Mouse (Mus musculus) c-Kit-positive CD71-negative TER-119-negative erythroid progenitor cells, embryonic 14.5 days (primary cell): ENCODE data around the gene Thumpd2.

Experiments
- DNase-seq: peaks from one replicate; pipeline ENCODE4 v3.0.0-alpha.2; 2013; ENCODE audit warnings: low read depth

Thumpd2 gene

GRCm38 (mm10) chr17:81064979-81065311 is at the start of gene Thumpd2:
Gene Thumpd2, minus strand, starts transcription at chr17:81065082.
- DNase-seq = peak; percentile 76

- peak; percentile 14 for DNase-seq
These were observed 39.4 kb upstream of the Thumpd2 start for GRCm38 (mm10) chr17:81104237-81104636.

GRCm38 (mm10) chr17:81102866-81103265 is 38.0 kb upstream of the Thumpd2 start:
- no peak for DNase-seq

GRCm38 (mm10) chr17:81098444-81098843 is 33.6 kb upstream of the Thumpd2 start:
- no peak for DNase-seq

- no peak for DNase-seq
These were observed 31.6 kb upstream of the Thumpd2 start for GRCm38 (mm10) chr17:81096490-81096889.

- DNase-seq = no peak
These were observed 27.9 kb upstream of the Thumpd2 start for GRCm38 (mm10) chr17:81092794-81093193.

GRCm38 (mm10) chr17:81088866-81089265 is 24.0 kb upstream of the Thumpd2 start:
- no peak for DNase-seq

- no peak for DNase-seq
These were observed 22.9 kb upstream of the Thumpd2 start for GRCm38 (mm10) chr17:81087735-81088134.

- DNase-seq = peak; percentile 16
These were observed 453 bp downstream of the Thumpd2 start for GRCm38 (mm10) chr17:81064279-81064978.

- no peak for DNase-seq
These were observed 1.5 kb downstream of the Thumpd2 start for GRCm38 (mm10) chr17:81063346-81063745.

- DNase-seq = no peak
These were observed 2.5 kb downstream of the Thumpd2 start for GRCm38 (mm10) chr17:81062349-81062871.

GRCm38 (mm10) chr17:81056796-81057381 is 8.0 kb downstream of the Thumpd2 start:
- no peak for DNase-seq

- no peak for DNase-seq
These were observed 8.8 kb downstream of the Thumpd2 start for GRCm38 (mm10) chr17:81056035-81056434.

- no peak for DNase-seq
These were observed 9.4 kb downstream of the Thumpd2 start for GRCm38 (mm10) chr17:81055522-81055921.

GRCm38 (mm10) chr17:81053274-81053673 is 11.6 kb downstream of the Thumpd2 start:
- DNase-seq = no peak

- no peak for DNase-seq
These were observed 16.8 kb downstream of the Thumpd2 start for GRCm38 (mm10) chr17:81047930-81048564.

- no peak for DNase-seq
These were observed 19.2 kb downstream of the Thumpd2 start for GRCm38 (mm10) chr17:81045525-81046150.

- no peak for DNase-seq
These were observed 19.8 kb downstream of the Thumpd2 start for GRCm38 (mm10) chr17:81045115-81045514.

- DNase-seq = no peak
These were observed 20.5 kb downstream of the Thumpd2 start for GRCm38 (mm10) chr17:81044356-81044755.

- no peak for DNase-seq
These were observed 23.2 kb downstream of the Thumpd2 start for GRCm38 (mm10) chr17:81041662-81042061.

GRCm38 (mm10) chr17:81038707-81039408 is 26.0 kb downstream of the Thumpd2 start:
- DNase-seq = no peak

GRCm38 (mm10) chr17:81035354-81035753 is 29.5 kb downstream of the Thumpd2 start:
- DNase-seq = no peak
